Mouse (Mus musculus): ENCODE results near the gene Flywch1. TPM values are rescaled to one million over a fixed set of nuclear protein-coding genes. Genes with fewer than 3 reads are reported as not detected.

Flywch1 gene
- total RNA-seq, 2 experiments from 2014 or later = 30.2 to 30.8 TPM

DNA sequence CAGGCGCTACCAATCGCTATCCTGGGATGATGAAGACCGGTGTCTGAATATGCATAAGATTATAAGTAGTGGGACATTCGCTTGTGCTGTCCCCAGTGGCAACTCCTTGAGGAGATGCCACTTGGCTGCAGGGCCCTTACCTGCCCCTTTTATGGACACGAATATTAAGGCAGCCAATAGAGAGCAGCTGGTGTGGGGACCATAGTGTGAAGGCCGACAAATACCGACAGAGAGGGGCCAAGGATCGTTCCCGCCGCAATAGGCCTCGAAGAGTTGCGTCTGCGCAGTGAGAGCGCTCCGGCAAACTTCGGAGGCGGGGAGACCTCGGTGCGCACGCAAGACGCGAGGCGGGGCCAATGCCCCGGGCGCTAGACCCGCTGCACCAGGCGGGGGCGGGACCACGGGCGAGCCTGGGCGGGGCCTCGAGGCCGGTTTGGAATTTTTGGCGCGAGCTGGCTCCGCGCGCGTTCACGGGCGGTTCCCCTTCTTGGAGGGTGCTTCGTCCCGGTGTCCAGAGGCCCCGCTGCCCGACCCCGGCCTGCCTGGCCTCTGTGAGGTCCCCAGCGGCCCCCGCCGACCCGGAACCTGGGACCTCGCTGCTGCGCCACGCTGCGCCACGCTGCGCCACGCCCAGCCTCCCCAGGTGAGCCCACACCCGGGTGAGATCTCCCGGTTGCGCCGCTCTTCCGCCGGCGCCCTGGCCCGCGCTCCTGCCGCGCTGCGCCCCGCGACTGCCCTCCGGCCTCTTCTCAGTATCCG lies 45.2 kb downstream of the Flywch1 start, which contains the start of gene Pkmyt1:
Gene Pkmyt1 (plus strand): TSS at position 338 of the 759 bp plus-strand sequence.
- peak; percentile 97 to 98 for DNase-seq
- intact Hi-C loops (cut with DNase I) = no loop called here

DNA sequence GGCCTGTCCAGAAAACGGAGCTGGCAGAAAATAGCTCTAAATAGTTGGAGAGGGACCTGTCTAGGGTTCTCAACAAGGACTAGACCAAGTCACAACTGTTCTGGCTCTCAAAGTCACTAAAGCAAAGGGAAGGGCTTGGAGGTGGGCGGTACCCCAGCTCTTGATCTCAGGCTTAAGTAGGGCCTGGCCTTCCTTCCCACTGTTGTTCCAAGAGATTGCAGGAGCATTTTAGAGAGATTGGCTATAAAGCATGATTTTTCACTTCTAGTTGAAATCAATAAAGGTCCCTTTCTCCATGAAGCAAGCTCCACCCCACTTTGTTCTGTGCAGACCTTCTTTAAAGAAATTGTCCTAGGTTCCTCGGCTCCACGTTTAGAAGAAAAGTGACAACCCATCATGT lies 45.9 kb downstream of the Flywch1 start:
- DNase-seq = no peak
- intact Hi-C loops (cut with DNase I) = no loop called here

DNA sequence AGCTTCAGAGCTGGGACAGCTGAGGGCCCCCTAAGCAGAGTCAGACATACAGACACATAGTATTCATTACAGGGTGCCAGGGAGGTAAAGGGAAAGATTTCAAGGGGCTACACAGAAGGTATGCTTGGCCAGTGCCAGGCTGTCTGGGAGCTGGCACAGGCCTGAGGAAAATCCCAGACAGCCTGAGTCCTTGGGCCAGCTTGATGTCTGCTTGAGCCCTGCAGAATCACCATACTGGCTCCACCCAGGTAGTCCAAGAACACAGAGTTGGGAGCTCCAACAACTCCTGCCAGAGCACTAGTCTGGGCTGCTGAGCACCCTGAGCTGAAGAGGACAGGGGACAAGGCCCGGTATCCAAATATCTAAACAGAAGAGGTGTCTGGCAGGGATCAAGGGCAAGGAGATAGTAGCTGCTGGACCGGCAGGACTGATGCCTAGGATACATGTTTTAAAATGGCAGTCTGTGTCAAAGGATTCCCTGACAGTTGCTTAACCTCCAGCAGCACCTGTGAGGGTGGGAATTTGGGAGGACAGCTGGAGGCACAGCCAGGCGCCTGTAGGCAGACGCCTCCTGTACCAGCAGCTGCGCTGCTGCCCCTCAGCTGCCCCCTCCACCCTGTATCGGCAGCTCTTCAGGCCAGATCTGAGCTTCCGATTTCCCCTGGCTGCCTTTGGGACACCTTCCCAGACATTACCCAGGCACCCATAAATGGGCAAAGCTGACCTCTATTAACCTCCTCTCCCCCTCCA lies 48.9 kb downstream of the Flywch1 start, which contains the start of gene 1520401A03Rik:
Gene 1520401A03Rik (minus strand): TSS at position 408 of the 750 bp plus-strand sequence.
- intact Hi-C loops (cut with DNase I) = no loop called here
- no peak for DNase-seq

DNA sequence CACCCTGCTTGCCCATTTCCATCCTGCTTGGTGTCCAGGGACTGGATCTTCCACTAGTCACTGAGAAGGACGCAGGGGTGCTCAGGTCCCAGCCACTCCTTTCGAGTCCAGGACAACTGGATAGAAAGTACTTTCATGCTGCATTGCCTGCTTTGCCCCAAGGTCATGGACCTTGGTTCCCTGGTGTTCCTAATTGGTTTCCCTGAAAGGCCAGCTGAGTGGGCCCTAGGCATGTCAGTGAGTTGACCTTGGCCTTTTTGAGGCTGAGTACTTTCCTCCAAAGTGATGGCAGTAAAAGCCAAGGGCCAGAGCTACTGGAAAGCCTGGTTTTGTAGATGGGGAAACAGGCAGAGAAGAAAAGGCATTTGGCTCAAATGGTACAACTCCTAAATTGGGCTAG lies 49.5 kb downstream of the Flywch1 start:
- intact Hi-C loops (cut with DNase I) = no loop called here
- DNase-seq = no peak

DNA sequence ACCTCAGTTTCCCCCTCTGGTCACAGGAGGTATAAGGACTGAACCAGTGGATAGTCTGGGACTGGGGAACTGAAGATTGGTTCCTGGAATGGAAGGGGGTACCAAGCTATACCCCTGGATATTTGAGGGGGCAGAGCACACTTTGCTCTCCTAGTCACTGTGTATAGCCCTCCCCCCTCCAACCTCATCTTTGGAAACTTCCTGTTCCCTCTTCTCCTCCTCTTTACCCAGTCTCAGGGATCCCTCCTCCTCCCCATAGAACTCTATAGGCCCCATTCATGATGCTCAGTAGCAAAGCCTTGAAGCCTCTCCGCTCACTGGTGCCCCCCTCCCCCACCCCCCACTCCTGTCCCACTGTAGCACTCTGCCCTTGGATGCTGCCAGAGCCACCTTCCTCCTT lies 51.9 kb downstream of the Flywch1 start:
- intact Hi-C loops (cut with DNase I) = no loop called here
- no peak for DNase-seq

DNA sequence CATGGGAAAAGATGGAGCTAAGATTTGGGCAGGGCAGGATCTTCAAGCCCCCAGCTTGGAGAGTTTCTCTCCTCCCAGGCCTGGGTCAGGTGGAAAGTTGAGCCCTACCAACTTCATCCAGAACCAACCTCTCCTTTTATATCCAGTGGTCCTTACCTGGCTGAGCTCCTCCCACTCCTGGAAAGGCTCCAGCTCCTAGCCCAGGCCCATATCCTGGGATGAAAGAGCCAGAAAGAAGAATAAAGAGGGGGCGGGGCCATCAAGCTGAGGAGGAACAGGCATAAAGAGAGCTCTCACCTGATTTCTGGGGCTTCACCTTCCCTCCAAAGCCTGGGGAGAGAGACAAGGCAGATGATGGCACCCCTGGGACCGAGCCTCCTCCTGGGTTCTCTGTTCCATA lies 54.4 kb downstream of the Flywch1 start:
- DNase-seq = no peak
- intact Hi-C loops (cut with DNase I) = no loop called here

DNA sequence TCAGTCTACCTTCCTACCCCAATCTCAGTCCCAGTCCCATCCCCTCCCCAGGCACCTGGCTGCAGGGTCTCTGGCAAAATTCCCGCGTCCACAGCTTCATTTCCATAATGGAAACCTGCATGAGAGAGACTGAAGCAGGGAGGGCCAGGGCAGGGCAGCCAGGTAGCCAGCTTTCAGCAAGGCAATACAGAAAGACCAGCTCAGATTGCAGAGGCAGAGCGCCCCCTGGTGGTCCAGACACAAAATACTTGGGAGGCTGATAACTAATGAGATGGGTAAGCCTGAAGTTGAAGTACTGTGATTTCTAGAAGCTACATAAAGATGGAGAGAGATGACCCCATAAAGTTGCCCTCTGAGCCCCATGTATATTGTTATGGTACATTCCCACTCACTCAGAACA lies 65.2 kb downstream of the Flywch1 start:
- DNase-seq = peak; percentile 76 to 83
- intact Hi-C loops (cut with DNase I) = loop anchor here (2.0 kb wide), 2 partner anchors 45 to 135 kb away; partner anchors contain the start of gene Bicdl2

DNA sequence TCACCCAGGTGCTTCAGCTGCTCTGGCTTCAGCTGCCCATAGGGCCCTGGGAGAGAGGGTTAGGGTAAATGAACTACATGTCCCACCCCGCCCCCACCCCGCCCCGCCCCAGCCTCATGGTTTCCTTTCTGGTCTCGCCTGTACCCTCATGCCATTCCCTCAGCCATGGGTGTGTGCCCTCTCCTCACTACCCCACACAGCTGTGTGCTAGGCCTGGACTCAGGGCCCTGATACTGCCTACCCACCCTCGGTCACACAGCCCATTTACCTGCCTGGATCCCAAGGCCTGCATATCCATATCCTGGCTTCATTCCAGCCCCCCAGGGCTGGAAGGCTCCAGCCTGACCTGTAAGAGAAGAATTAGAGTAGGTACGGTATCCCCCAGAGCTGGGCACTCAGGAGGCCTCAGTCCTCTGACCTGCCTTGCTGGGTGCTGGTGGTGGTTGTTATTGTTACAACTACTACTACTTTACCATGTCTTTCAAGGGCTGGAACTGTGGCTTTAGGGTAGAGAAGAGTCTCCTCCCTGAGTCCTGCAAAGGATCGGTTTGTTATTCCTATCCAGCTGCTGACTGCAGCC lies 65.8 kb downstream of the Flywch1 start:
- intact Hi-C loops (cut with DNase I) = loop anchor here (2.0 kb wide), 2 partner anchors 45 to 135 kb away; partner anchors contain the start of gene Bicdl2
- DNase-seq = no peak

DNA sequence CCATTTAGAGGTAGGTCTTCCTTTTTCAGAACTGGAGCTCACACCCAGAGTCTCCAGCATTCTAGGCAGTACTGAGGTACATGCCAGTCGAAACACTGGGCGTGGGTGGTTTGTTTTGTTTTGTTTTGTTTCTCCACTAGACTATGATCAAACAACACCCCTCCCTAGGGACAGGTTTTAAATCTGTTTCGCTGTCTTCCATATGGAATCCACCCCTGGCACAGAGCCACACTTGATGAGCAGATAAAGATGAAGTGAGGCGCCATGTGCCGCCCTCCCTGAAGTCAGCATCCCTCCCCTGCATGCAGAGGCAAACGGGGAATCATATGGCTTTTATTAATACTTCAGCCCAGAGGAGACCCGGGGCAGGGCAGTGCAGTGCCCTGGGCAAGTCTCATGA lies 66.7 kb downstream of the Flywch1 start:
- DNase-seq = no peak
- intact Hi-C loops (cut with DNase I) = no loop called here

DNA sequence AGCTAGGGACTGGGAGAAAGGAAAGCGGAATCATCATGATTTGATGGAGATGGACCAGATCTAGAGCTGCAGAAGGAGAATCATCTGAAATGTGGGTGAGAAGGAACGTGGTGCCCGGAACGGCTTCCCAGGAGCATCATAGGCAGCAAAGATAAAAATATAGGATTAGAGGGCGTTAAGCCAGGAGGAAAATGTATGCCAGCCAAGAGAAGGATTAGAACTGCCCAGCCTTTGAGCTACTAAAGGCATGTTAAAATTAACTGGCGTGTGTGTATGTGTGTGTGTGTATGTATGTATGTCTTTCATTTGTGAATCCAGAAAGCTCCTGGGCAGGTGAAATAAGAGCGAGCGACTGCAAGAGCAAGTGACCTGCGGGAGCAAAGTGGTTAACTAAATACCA lies 68.1 kb downstream of the Flywch1 start:
- intact Hi-C loops (cut with DNase I) = loop anchor here (2.0 kb wide), 1 partner anchor 26 kb away; the partner anchor contains the start of gene Tnfrsf12a
- DNase-seq = no peak

Other genes with a start within 250 kb of the Flywch1 start
- 1 to 10 TPM; 4.9 to 5.8 TPM for gene Zfp213, start 207.4 kb downstream of the Flywch1 start, total RNA-seq (2021)
- gene Zfp13, start 172.1 kb downstream of the Flywch1 start, total RNA-seq (2021) = 1 to 10 TPM; 4.3 to 5.0 TPM
- gene Zscan10, start 170.7 kb downstream of the Flywch1 start, total RNA-seq (2021) = not detected
- under 1 TPM; 0.10 to 0.24 TPM for gene Mmp25, start 126.3 kb downstream of the Flywch1 start, total RNA-seq (2021)
- gene Bicdl2, start 111.1 kb downstream of the Flywch1 start, total RNA-seq (2021) = not detected
- 100 to 1,000 TPM; 186 to 198 TPM for gene Hcfc1r1, start 98.0 kb downstream of the Flywch1 start, total RNA-seq (2021)
- gene Thoc6, start 97.7 kb downstream of the Flywch1 start, total RNA-seq (2021) = 10 to 100 TPM; 13.5 to 15.9 TPM
- 10 to 100 TPM; 43.8 to 76.5 TPM for gene Tnfrsf12a, start 94.1 kb downstream of the Flywch1 start, total RNA-seq (2021)
- not detected for gene Cldn6, start 92.4 kb downstream of the Flywch1 start, total RNA-seq (2021)
- gene Cldn9, start 87.6 kb downstream of the Flywch1 start, total RNA-seq (2021) = not detected
- gene 1520401A03Rik, start 48.8 kb downstream of the Flywch1 start, total RNA-seq (2021) = not detected
- gene Pkmyt1, start 45.3 kb downstream of the Flywch1 start, total RNA-seq (2021) = 1 to 10 TPM; 3.1 to 3.6 TPM
- 10 to 100 TPM; 21.8 to 23.4 TPM for gene Paqr4, start 30.7 kb downstream of the Flywch1 start, total RNA-seq (2021)
- not detected for gene Kremen2, start 25.8 kb downstream of the Flywch1 start, total RNA-seq (2021)
- gene Flywch2, start 14.5 kb upstream of the Flywch1 start, total RNA-seq (2021) = 1 to 10 TPM; 1.6 TPM
- 100 to 1,000 TPM; 192 to 227 TPM for gene Srrm2, start 18.9 kb upstream of the Flywch1 start, total RNA-seq (2021)
- 100 to 1,000 TPM; 339 to 355 TPM for gene Elob, start 57.5 kb upstream of the Flywch1 start, total RNA-seq (2021)
- not detected for gene Prss33, start 64.5 kb upstream of the Flywch1 start, total RNA-seq (2021)
- gene Prss32, start 72.3 kb upstream of the Flywch1 start, total RNA-seq (2021) = not detected
- not detected for gene Prss41, start 72.6 kb upstream of the Flywch1 start, total RNA-seq (2021)
- not detected for gene Prss21, start 96.5 kb upstream of the Flywch1 start, total RNA-seq (2021)
- not detected for gene Dcpp1, start 109.3 kb upstream of the Flywch1 start, total RNA-seq (2021)
- not detected for gene Dcpp2, start 109.3 kb upstream of the Flywch1 start, total RNA-seq (2021)
- not detected for gene Dcpp3, start 145.9 kb upstream of the Flywch1 start, total RNA-seq (2021)
- not detected for gene Sbp, start 170.1 kb upstream of the Flywch1 start, total RNA-seq (2021)
- gene Sbpl, start 183.7 kb upstream of the Flywch1 start, total RNA-seq (2021) = not detected
- not detected for gene Prss30, start 209.0 kb upstream of the Flywch1 start, total RNA-seq (2021)
- not detected for gene Prss22, start 226.5 kb upstream of the Flywch1 start, total RNA-seq (2021)

Measured in heart, postnatal 14 days (tissue).